Mouse (Mus musculus): ENCODE data around the gene Sdha.
A peak's percentile ranks its signal among the peaks of the same experiment; 100 is the strongest.

DNA sequence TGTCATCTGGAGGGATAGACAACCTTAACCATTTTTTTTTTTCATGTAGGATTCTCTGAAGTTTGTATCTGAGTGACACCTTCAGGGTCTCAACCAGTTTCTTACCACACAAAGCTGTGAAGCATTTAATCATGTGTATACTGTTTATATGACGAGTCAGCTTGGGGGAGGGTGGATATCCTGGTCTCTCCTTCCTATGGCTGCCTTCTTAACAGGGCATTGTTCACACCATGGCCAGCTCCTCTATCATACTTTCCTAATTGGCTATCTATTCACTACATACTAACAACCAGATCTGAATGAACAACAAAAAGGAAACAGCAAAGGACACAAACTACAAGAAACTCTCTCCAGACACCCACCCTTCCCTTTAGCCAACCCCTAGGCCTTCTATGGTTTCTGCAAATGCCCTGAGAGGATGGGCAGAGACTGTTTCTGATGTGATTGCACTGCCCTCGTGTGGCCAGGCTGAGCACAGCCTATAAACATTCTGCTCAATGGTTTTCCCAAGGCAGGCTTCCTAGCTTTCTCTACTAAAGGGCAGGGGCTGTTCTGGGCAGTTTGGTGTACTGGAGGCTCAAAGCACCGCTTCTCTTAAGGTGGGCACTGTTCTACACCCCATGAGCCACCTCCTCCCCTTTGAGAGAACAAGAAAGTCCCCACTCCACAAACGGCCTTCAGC, 49.0 kb downstream of the Sdha start:
- TF ChIP-seq CTCF (conservative IDR thresholded peaks at IDR 0.05; ENCODE audit: low read length) (peak; percentile 82), POU5F1 (IDR thresholded peaks at IDR 0.05; ENCODE audit: borderline replicate concordance, low read length) (no peak)

Measured in E14TG2a.4 (cell line).